Mouse (Mus musculus): ENCODE measurements at regions not wholly inside any gene's neighbourhood (a gene's known extent, or its start where the extent isn't known, plus 50 kb on each side); places are given as distances from the start of the nearest gene placed in this dataset.

- DNase-seq: no peak
These were observed 102.9 kb downstream of the Mbip start for GRCm38 (mm10) chr12:56242803-56243202.

GRCm38 (mm10) chr12:56241735-56242134, 104.0 kb downstream of the Mbip start:
- H3K36me3 ChIP-seq (ENCODE audit: control insufficient read depth, insufficient read depth, low read length): no peaks in the 10 kb centered on the region
- no peak overlapping the region for H3K4me3 ChIP-seq (replicated peaks; ENCODE audit: low read depth, low read length)
- no peaks in the 10 kb centered on the region for H3K9me3 ChIP-seq (ENCODE audit: control insufficient read depth, low read length)
- no peak overlapping the region for H3K9ac ChIP-seq (replicated peaks; ENCODE audit: low read length)
- no peaks in the 10 kb centered on the region for H3K27me3 ChIP-seq (ENCODE audit: control insufficient read depth, insufficient read depth, low read length)
- no peak for DNase-seq
- no peak overlapping the region for H3K27ac ChIP-seq (replicated peaks; ENCODE audit: low read depth, low read length)
- H3K4me1 ChIP-seq (ENCODE audit: control insufficient read depth, insufficient read depth, low read length): no peaks in the 10 kb centered on the region
- 17% methylated on average over 5 of the region's 5 CpGs for WGBS
- no peak overlapping the region for H3K4me2 ChIP-seq (ENCODE audit: low read length)
- no peak for ATAC-seq (ENCODE audit: low FRiP score, low TSS enrichment)

More at GRCm38 (mm10) chr12:56242803-56243202, 102.9 kb downstream of the Mbip start:
- Histone ChIP-seq H3K27me3 (ENCODE audit: control insufficient read depth, insufficient read depth, low read length) (no peaks in the 10 kb centered on the region), H3K4me3 (replicated peaks; ENCODE audit: low read depth, low read length) (no peak overlapping the region), H3K9ac (replicated peaks; ENCODE audit: low read length) (no peak overlapping the region), H3K27ac (replicated peaks; ENCODE audit: low read depth, low read length) (no peak overlapping the region), H3K9me3 (ENCODE audit: control insufficient read depth, low read length) (no peaks in the 10 kb centered on the region), H3K36me3 (ENCODE audit: control insufficient read depth, insufficient read depth, low read length) (no peaks in the 10 kb centered on the region), H3K4me1 (ENCODE audit: control insufficient read depth, insufficient read depth, low read length) (no peaks in the 10 kb centered on the region), H3K4me2 (ENCODE audit: low read length) (no peak overlapping the region)
- 72% methylated on average over 5 of the region's 5 CpGs for WGBS
- no peak for ATAC-seq (ENCODE audit: low FRiP score, low TSS enrichment)

GRCm38 (mm10) chr12:56240206-56240605, 105.5 kb downstream of the Mbip start:
- H3K27ac ChIP-seq (replicated peaks; ENCODE audit: low read depth, low read length): no peak overlapping the region
- H3K4me2 ChIP-seq (ENCODE audit: low read length): no peak overlapping the region
- no peaks in the 10 kb centered on the region for H3K36me3 ChIP-seq (ENCODE audit: control insufficient read depth, insufficient read depth, low read length)
- H3K4me1 ChIP-seq (ENCODE audit: control insufficient read depth, insufficient read depth, low read length): no peaks in the 10 kb centered on the region
- no peaks in the 10 kb centered on the region for H3K27me3 ChIP-seq (ENCODE audit: control insufficient read depth, insufficient read depth, low read length)
- DNase-seq: no peak
- ATAC-seq (ENCODE audit: low FRiP score, low TSS enrichment): no peak
- no peaks in the 10 kb centered on the region for H3K9me3 ChIP-seq (ENCODE audit: control insufficient read depth, low read length)
- WGBS: 61% methylated on average over 12 of the region's 12 CpGs
- H3K9ac ChIP-seq (replicated peaks; ENCODE audit: low read length): no peak overlapping the region
- H3K4me3 ChIP-seq (replicated peaks; ENCODE audit: low read depth, low read length): no peak overlapping the region

- ATAC-seq (ENCODE audit: low FRiP score, low TSS enrichment) (no peak), DNase-seq (no peak)
- Histone ChIP-seq H3K4me3 (replicated peaks; ENCODE audit: low read depth, low read length) (no peak overlapping the region), H3K9me3 (ENCODE audit: control insufficient read depth, low read length) (0 out of 2 replicates have a peak, but pooled peaks cover 4% of the 10 kb centered on the region), H3K27ac (replicated peaks; ENCODE audit: low read depth, low read length) (no peak overlapping the region), H3K27me3 (ENCODE audit: control insufficient read depth, insufficient read depth, low read length) (no peaks in the 10 kb centered on the region), H3K9ac (replicated peaks; ENCODE audit: low read length) (no peak overlapping the region), H3K36me3 (ENCODE audit: control insufficient read depth, insufficient read depth, low read length) (no peaks in the 10 kb centered on the region), H3K4me2 (ENCODE audit: low read length) (no peak overlapping the region), H3K4me1 (ENCODE audit: control insufficient read depth, insufficient read depth, low read length) (no peaks in the 10 kb centered on the region)
- 55% methylated on average over 6 of the region's 6 CpGs for WGBS
These were observed 111.1 kb downstream of the Mbip start for GRCm38 (mm10) chr12:56234571-56234970.

GRCm38 (mm10) chr12:56233209-56233608, 112.5 kb downstream of the Mbip start:
- H3K27me3 ChIP-seq (ENCODE audit: control insufficient read depth, insufficient read depth, low read length): no peaks in the 10 kb centered on the region
- H3K27ac ChIP-seq (replicated peaks; ENCODE audit: low read depth, low read length): no peak overlapping the region
- H3K9ac ChIP-seq (replicated peaks; ENCODE audit: low read length): no peak overlapping the region
- H3K4me2 ChIP-seq (ENCODE audit: low read length): no peak overlapping the region
- H3K4me1 ChIP-seq (ENCODE audit: control insufficient read depth, insufficient read depth, low read length): no peaks in the 10 kb centered on the region
- no peak for ATAC-seq (ENCODE audit: low FRiP score, low TSS enrichment)
- no peaks in the 10 kb centered on the region for H3K36me3 ChIP-seq (ENCODE audit: control insufficient read depth, insufficient read depth, low read length)
- DNase-seq: no peak
- H3K9me3 ChIP-seq (ENCODE audit: control insufficient read depth, low read length): 0 out of 2 replicates have a peak, but pooled peaks cover 4% of the 10 kb centered on the region
- H3K4me3 ChIP-seq (replicated peaks; ENCODE audit: low read depth, low read length): no peak overlapping the region

- H3K4me3 ChIP-seq (replicated peaks; ENCODE audit: low read depth, low read length): no peak overlapping the region
- ATAC-seq (ENCODE audit: low FRiP score, low TSS enrichment) (no peak), DNase-seq (no peak)
- no peaks in the 10 kb centered on the region for H3K27me3 ChIP-seq (ENCODE audit: control insufficient read depth, insufficient read depth, low read length)
- 98% methylated on average over 3 of the region's 3 CpGs for WGBS
- H3K9me3 ChIP-seq (ENCODE audit: control insufficient read depth, low read length): no peaks in the 10 kb centered on the region
- no peak overlapping the region for H3K4me2 ChIP-seq (ENCODE audit: low read length)
- H3K27ac ChIP-seq (replicated peaks; ENCODE audit: low read depth, low read length): no peak overlapping the region
- no peaks in the 10 kb centered on the region for H3K36me3 ChIP-seq (ENCODE audit: control insufficient read depth, insufficient read depth, low read length)
- H3K9ac ChIP-seq (replicated peaks; ENCODE audit: low read length): no peak overlapping the region
- H3K4me1 ChIP-seq (ENCODE audit: control insufficient read depth, insufficient read depth, low read length): no peaks in the 10 kb centered on the region
These were observed 121.4 kb downstream of the Mbip start for GRCm38 (mm10) chr12:56224142-56224895.

- Histone ChIP-seq H3K9me3 (ENCODE audit: control insufficient read depth, low read length) (no peaks in the 10 kb centered on the region), H3K4me3 (replicated peaks; ENCODE audit: low read depth, low read length) (no peak overlapping the region), H3K4me2 (ENCODE audit: low read length) (no peak overlapping the region), H3K4me1 (ENCODE audit: control insufficient read depth, insufficient read depth, low read length) (no peaks in the 10 kb centered on the region), H3K36me3 (ENCODE audit: control insufficient read depth, insufficient read depth, low read length) (no peaks in the 10 kb centered on the region), H3K9ac (replicated peaks; ENCODE audit: low read length) (no peak overlapping the region), H3K27ac (replicated peaks; ENCODE audit: low read depth, low read length) (no peak overlapping the region), H3K27me3 (ENCODE audit: control insufficient read depth, insufficient read depth, low read length) (no peaks in the 10 kb centered on the region)
- 91% methylated on average over 3 of the region's 3 CpGs for WGBS
- no peak for ATAC-seq (ENCODE audit: low FRiP score, low TSS enrichment)
- no peak for DNase-seq
These were observed 152.2 kb downstream of the Mbip start for GRCm38 (mm10) chr12:56193524-56193923.

- no peak for DNase-seq
- no peak overlapping the region for H3K27ac ChIP-seq (replicated peaks; ENCODE audit: low read depth, low read length)
- no peak overlapping the region for H3K4me2 ChIP-seq (ENCODE audit: low read length)
- no peak overlapping the region for H3K4me3 ChIP-seq (replicated peaks; ENCODE audit: low read depth, low read length)
- no peaks in the 10 kb centered on the region for H3K27me3 ChIP-seq (ENCODE audit: control insufficient read depth, insufficient read depth, low read length)
- no peaks in the 10 kb centered on the region for H3K9me3 ChIP-seq (ENCODE audit: control insufficient read depth, low read length)
- no peaks in the 10 kb centered on the region for H3K36me3 ChIP-seq (ENCODE audit: control insufficient read depth, insufficient read depth, low read length)
- H3K4me1 ChIP-seq (ENCODE audit: control insufficient read depth, insufficient read depth, low read length): no peaks in the 10 kb centered on the region
- H3K9ac ChIP-seq (replicated peaks; ENCODE audit: low read length): no peak overlapping the region
- WGBS: 93% methylated on average over 12 of the region's 12 CpGs
- no peak for ATAC-seq (ENCODE audit: low FRiP score, low TSS enrichment)
These were observed 156.1 kb downstream of the Mbip start for GRCm38 (mm10) chr12:56189562-56189961.

- WGBS: 87% methylated on average over 3 of the region's 3 CpGs
- Histone ChIP-seq H3K9ac (replicated peaks; ENCODE audit: low read length) (no peak overlapping the region), H3K4me2 (ENCODE audit: low read length) (no peak overlapping the region), H3K4me1 (ENCODE audit: control insufficient read depth, insufficient read depth, low read length) (no peaks in the 10 kb centered on the region), H3K4me3 (replicated peaks; ENCODE audit: low read depth, low read length) (no peak overlapping the region), H3K27ac (replicated peaks; ENCODE audit: low read depth, low read length) (no peak overlapping the region), H3K27me3 (ENCODE audit: control insufficient read depth, insufficient read depth, low read length) (no peaks in the 10 kb centered on the region), H3K9me3 (ENCODE audit: control insufficient read depth, low read length) (no peaks in the 10 kb centered on the region), H3K36me3 (ENCODE audit: control insufficient read depth, insufficient read depth, low read length) (no peaks in the 10 kb centered on the region)
- ATAC-seq (ENCODE audit: low FRiP score, low TSS enrichment) (no peak), DNase-seq (no peak)
These were observed 185.0 kb downstream of the Mbip start for GRCm38 (mm10) chr12:56160736-56161135.
